Mouse (Mus musculus): ENCODE data around the gene Rbm6.

DNA sequence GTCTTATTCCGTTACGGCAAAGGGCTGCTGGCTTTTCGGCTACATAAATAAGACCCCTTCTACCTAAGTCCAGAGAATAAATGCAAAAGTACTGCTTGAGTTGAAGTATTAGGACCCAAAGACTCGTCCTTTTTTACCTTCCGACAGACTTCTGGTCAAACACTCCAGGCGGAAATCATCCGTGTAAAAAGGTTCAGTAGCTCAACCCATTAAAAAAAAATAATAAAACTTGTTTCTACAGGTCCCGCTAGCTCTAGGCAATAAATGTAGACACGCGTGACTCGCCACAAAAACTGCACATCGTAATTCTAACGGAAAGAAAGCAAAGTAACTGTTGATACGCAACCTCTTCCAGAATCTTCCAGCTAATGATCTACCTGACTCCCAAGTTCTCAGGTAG is at the start of gene Rbm6:
- TF ChIP-seq POLR2A (IDR thresholded peaks at IDR 0.05; ENCODE audit: borderline replicate concordance, extremely low read depth, low read depth, low read length), result no peak
- no peak for TF ChIP-seq CTCF (IDR thresholded peaks at IDR 0.05; ENCODE audit: insufficient read depth, low read length)

Data from lung, adult 2 months (tissue).